Mouse (Mus musculus): ENCODE results near the gene Spef1. TPM values are rescaled to one million over a fixed set of nuclear protein-coding genes. Genes with fewer than 3 reads are reported as not detected.

Spef1 gene
- polyA plus RNA-seq, 2 experiments, result 6.7 to 16.3 TPM

- ATAC-seq (ENCODE audit: low FRiP score, low read depth), result peak; percentile 90
- Histone ChIP-seq H3K9me3 (ENCODE audit: control insufficient read depth, low read length) (no peaks in the 10 kb centered on the region), H3K4me1 (ENCODE audit: control insufficient read depth, insufficient read depth, low read length) (peaks cover 11% of the 10 kb centered on the region), H3K27me3 (ENCODE audit: control insufficient read depth, insufficient read depth, low read length) (no peaks in the 10 kb centered on the region), H3K4me3 (replicated peaks; ENCODE audit: low read length) (no peak overlapping the region), H3K4me2 (replicated peaks; ENCODE audit: low read depth, low read length, severe bottlenecking) (peak overlapping the region; percentile 35), H3K36me3 (ENCODE audit: control insufficient read depth, insufficient read depth, low read length) (peaks cover 7% of the 10 kb centered on the region; the same call in 1 of the 2 replicates), H3K9ac (ENCODE audit: low read depth, low read length, severe bottlenecking) (peak overlapping the region; percentile 40; the same call in 1 of the 2 replicates), H3K27ac (replicated peaks; ENCODE audit: low read depth, low read length) (peak overlapping the region; percentile 85)
- WGBS, result 20% methylated on average over 7 of the region's 7 CpGs
- DNase-seq (ENCODE audit: low spot score), result peak; percentile 83
- TF ChIP-seq POLR2A (IDR thresholded peaks at IDR 0.05; ENCODE audit: borderline replicate concordance, extremely low read depth, insufficient read depth, insufficient read length), result no peak
These were observed 17.4 kb upstream of the Spef1 start for GRCm38 (mm10) chr2:131204410-131204981.

GRCm38 (mm10) chr2:131203816-131204409 is 16.8 kb upstream of the Spef1 start:
- 74% methylated on average over 6 of the region's 6 CpGs for WGBS
- ATAC-seq (ENCODE audit: low FRiP score, low read depth), result no peak
- TF ChIP-seq POLR2A (IDR thresholded peaks at IDR 0.05; ENCODE audit: borderline replicate concordance, extremely low read depth, insufficient read depth, insufficient read length), result no peak
- peaks cover 11% of the 10 kb centered on the region for H3K4me1 ChIP-seq (ENCODE audit: control insufficient read depth, insufficient read depth, low read length)
- H3K36me3 ChIP-seq (ENCODE audit: control insufficient read depth, insufficient read depth, low read length), result peaks cover 12% of the 10 kb centered on the region
- H3K4me2 ChIP-seq (replicated peaks; ENCODE audit: low read depth, low read length, severe bottlenecking), result no peak overlapping the region
- H3K4me3 ChIP-seq (replicated peaks; ENCODE audit: low read length), result no peak overlapping the region
- no peak for DNase-seq (ENCODE audit: low spot score)
- H3K9me3 ChIP-seq (ENCODE audit: control insufficient read depth, low read length), result no peaks in the 10 kb centered on the region
- no peak overlapping the region for H3K9ac ChIP-seq (ENCODE audit: low read depth, low read length, severe bottlenecking)
- H3K27me3 ChIP-seq (ENCODE audit: control insufficient read depth, insufficient read depth, low read length), result no peaks in the 10 kb centered on the region
- peak overlapping the region; percentile 85 for H3K27ac ChIP-seq (replicated peaks; ENCODE audit: low read depth, low read length)

- Histone ChIP-seq H3K4me1 (ENCODE audit: control insufficient read depth, insufficient read depth, low read length) (peaks cover 11% of the 10 kb centered on the region), H3K9me3 (ENCODE audit: control insufficient read depth, low read length) (no peaks in the 10 kb centered on the region), H3K27me3 (ENCODE audit: control insufficient read depth, insufficient read depth, low read length) (no peaks in the 10 kb centered on the region), H3K36me3 (ENCODE audit: control insufficient read depth, insufficient read depth, low read length) (peaks cover 34% of the 10 kb centered on the region), H3K9ac (ENCODE audit: low read depth, low read length, severe bottlenecking) (no peak overlapping the region), H3K27ac (replicated peaks; ENCODE audit: low read depth, low read length) (no peak overlapping the region), H3K4me3 (replicated peaks; ENCODE audit: low read length) (no peak overlapping the region), H3K4me2 (replicated peaks; ENCODE audit: low read depth, low read length, severe bottlenecking) (no peak overlapping the region)
- 95% methylated on average over 3 of the region's 3 CpGs for WGBS
- ATAC-seq (ENCODE audit: low FRiP score, low read depth) (no peak), DNase-seq (ENCODE audit: low spot score) (no peak)
- TF ChIP-seq POLR2A (IDR thresholded peaks at IDR 0.05; ENCODE audit: borderline replicate concordance, extremely low read depth, insufficient read depth, insufficient read length), result no peak
These were observed 14.2 kb upstream of the Spef1 start for GRCm38 (mm10) chr2:131201262-131201661.

GRCm38 (mm10) chr2:131200710-131201109 is 13.6 kb upstream of the Spef1 start:
- WGBS, result 74% methylated on average over 2 of the region's 2 CpGs
- Histone ChIP-seq H3K27me3 (ENCODE audit: control insufficient read depth, insufficient read depth, low read length) (no peaks in the 10 kb centered on the region), H3K4me2 (replicated peaks; ENCODE audit: low read depth, low read length, severe bottlenecking) (no peak overlapping the region), H3K36me3 (ENCODE audit: control insufficient read depth, insufficient read depth, low read length) (peaks cover 40% of the 10 kb centered on the region), H3K9me3 (ENCODE audit: control insufficient read depth, low read length) (no peaks in the 10 kb centered on the region), H3K4me1 (ENCODE audit: control insufficient read depth, insufficient read depth, low read length) (peaks cover 11% of the 10 kb centered on the region), H3K4me3 (replicated peaks; ENCODE audit: low read length) (no peak overlapping the region), H3K27ac (replicated peaks; ENCODE audit: low read depth, low read length) (no peak overlapping the region), H3K9ac (ENCODE audit: low read depth, low read length, severe bottlenecking) (no peak overlapping the region)
- ATAC-seq (ENCODE audit: low FRiP score, low read depth), result no peak
- TF ChIP-seq POLR2A (IDR thresholded peaks at IDR 0.05; ENCODE audit: borderline replicate concordance, extremely low read depth, insufficient read depth, insufficient read length), result no peak
- DNase-seq (ENCODE audit: low spot score), result no peak

- no peak for TF ChIP-seq POLR2A (IDR thresholded peaks at IDR 0.05; ENCODE audit: borderline replicate concordance, extremely low read depth, insufficient read depth, insufficient read length)
- H3K9me3 ChIP-seq (ENCODE audit: control insufficient read depth, low read length), result no peaks in the 10 kb centered on the region
- WGBS, result 93% methylated on average over 16 of the region's 16 CpGs
- peaks cover 77% of the 10 kb centered on the region for H3K36me3 ChIP-seq (ENCODE audit: control insufficient read depth, insufficient read depth, low read length)
- H3K4me2 ChIP-seq (replicated peaks; ENCODE audit: low read depth, low read length, severe bottlenecking), result no peak overlapping the region
- H3K27me3 ChIP-seq (ENCODE audit: control insufficient read depth, insufficient read depth, low read length), result no peaks in the 10 kb centered on the region
- H3K4me1 ChIP-seq (ENCODE audit: control insufficient read depth, insufficient read depth, low read length), result no peaks in the 10 kb centered on the region
- DNase-seq (ENCODE audit: low spot score) (no peak), ATAC-seq (ENCODE audit: low FRiP score, low read depth) (no peak)
- no peak overlapping the region for H3K27ac ChIP-seq (replicated peaks; ENCODE audit: low read depth, low read length)
- H3K9ac ChIP-seq (ENCODE audit: low read depth, low read length, severe bottlenecking), result no peak overlapping the region
- no peak overlapping the region for H3K4me3 ChIP-seq (replicated peaks; ENCODE audit: low read length)
These were observed 9.7 kb upstream of the Spef1 start for GRCm38 (mm10) chr2:131196606-131197316.

Measured in limb, embryonic 14.5 days (tissue).